Mouse (Mus musculus) limb, embryonic 14.5 days (tissue): ENCODE data around the gene Hdac9. TPM values are rescaled to one million over a fixed set of nuclear protein-coding genes. Genes with fewer than 3 reads are reported as not detected.

Experiments used
- ATAC-seq: fragments of 200-750 bp; cut with Nextera tagmentation; 2 replicates; pipeline ENCODE4 v1.8.0; 2017; ENCODE audit warnings: low read depth, moderate number of reproducible peaks, moderate TSS enrichment; ENCODE audit not compliant: low FRiP score
- DNase-seq: peaks from one replicate; pipeline ENCODE4 v3.0.0-alpha.2; 2015; ENCODE audit warnings: low spot score
- H3K27ac ChIP-seq: fragments of 300-500 bp; sonication (generic); replicated peaks from 2 replicates; pipeline ENCODE4 v1.5.1; 2014; ENCODE audit warnings: low read depth, mild to moderate bottlenecking, low read length, moderate library complexity, mixed read lengths
- H3K27me3 ChIP-seq: fragments of 300-500 bp; sonication (generic); 2 replicates; pipeline ENCODE4 v1.6.1; 2014; ENCODE audit warnings: low read length, mixed read lengths; ENCODE audit not compliant: control insufficient read depth, insufficient read depth
- H3K36me3 ChIP-seq: fragments of 300-500 bp; sonication (generic); 2 replicates; pipeline ENCODE4 v1.6.1; 2014; ENCODE audit warnings: mild to moderate bottlenecking, low read length, moderate library complexity, mixed read lengths; ENCODE audit not compliant: control insufficient read depth, insufficient read depth
- H3K4me1 ChIP-seq: fragments of 300-500 bp; sonication (generic); 2 replicates; pipeline ENCODE4 v1.6.1; 2014; ENCODE audit warnings: antibody characterized with exemption, low read length, mixed read lengths; ENCODE audit not compliant: control insufficient read depth, insufficient read depth
- H3K4me2 ChIP-seq: fragments of 300-500 bp; sonication (generic); replicated peaks from 2 replicates; pipeline ENCODE4 v1.6.1; 2014; ENCODE audit warnings: low read depth, mild to moderate bottlenecking, low read length, moderate library complexity; ENCODE audit not compliant: severe bottlenecking
- H3K4me3 ChIP-seq: fragments of 300-500 bp; sonication (generic); replicated peaks from 2 replicates; pipeline ENCODE4 v1.5.1; 2014; ENCODE audit warnings: low read length
- H3K9ac ChIP-seq: fragments of 300-500 bp; sonication (generic); 2 replicates; pipeline ENCODE4 v1.6.1; 2014; ENCODE audit warnings: mild to moderate bottlenecking, low read depth, low read length, moderate library complexity; ENCODE audit not compliant: severe bottlenecking
- H3K9me3 ChIP-seq: fragments of 300-500 bp; sonication (generic); 2 replicates; pipeline ENCODE4 v1.6.1; 2016; ENCODE audit warnings: low read length; ENCODE audit not compliant: control insufficient read depth
- POLR2A ChIP-seq: fragments of 200-500 bp; IDR thresholded peaks from 2 replicates; pipeline ENCODE4 v1.8.0; 2012; ENCODE audit warnings: inconsistent platforms, mild to moderate bottlenecking, moderate library complexity, borderline replicate concordance; ENCODE audit not compliant: insufficient read depth, insufficient read length; ENCODE audit errors: extremely low read depth
- WGBS: fragments of 180-500 bp; shearing (Covaris S2); extraction: QIAGEN DNeasy Blood & Tissue Kit; methylation state at CpG from one replicate; pipeline ENCODE4 v1.1.7; 2014; 5-methylcytosine and 5-hydroxymethylcytosine counted together
- polyA plus RNA-seq, 2 experiments: library from polyadenylated mRNA; depleted of rRNA in 1 of 2; stranded (reverse) in 1 of 2; unstranded in 1 of 2; fragments of >200 nt; fragmentation: Nextera tagmentation in 1 of 2; extraction: Ambion mirVana in 1 of 2; gene quantifications; 2 replicates each; pipeline versions ENCODE4 v1.2.1 to v1.2.3; 2012 to 2014

Hdac9 gene
- polyA plus RNA-seq, 2 experiments, result 7.8 to 9.7 TPM

GRCm38 (mm10) chr12:34906704-34907505 is 10.0 kb downstream of the Hdac9 start:
- H3K36me3 ChIP-seq, result no peaks in the 10 kb centered on the region
- H3K4me1 ChIP-seq, result no peaks in the 10 kb centered on the region
- H3K27ac ChIP-seq, result no peak overlapping the region
- ATAC-seq (peak; percentile 86), DNase-seq (peak; percentile 20)
- TF ChIP-seq POLR2A, result no peak
- H3K9ac ChIP-seq, result peak overlapping the region; percentile 67
- H3K9me3 ChIP-seq, result no peaks in the 10 kb centered on the region
- WGBS, result under 1% methylated on average over 36 of the region's 107 CpGs
- peak overlapping the region; percentile 92 for H3K4me2 ChIP-seq
- H3K27me3 ChIP-seq, result no peaks in the 10 kb centered on the region
- H3K4me3 ChIP-seq, result peak overlapping the region; percentile 69

- 0% methylated on average over 10 of the region's 10 CpGs for WGBS
- no peak overlapping the region for H3K27ac ChIP-seq
These were observed 10.6 kb downstream of the Hdac9 start for GRCm38 (mm10) chr12:34906376-34906703.

GRCm38 (mm10) chr12:34900241-34900640 is 16.7 kb downstream of the Hdac9 start:
- no peak for TF ChIP-seq POLR2A
- no peaks in the 10 kb centered on the region for H3K9me3 ChIP-seq
- ATAC-seq (no peak), DNase-seq (no peak)
- H3K9ac ChIP-seq, result no peak overlapping the region
- no peak overlapping the region for H3K27ac ChIP-seq
- H3K4me3 ChIP-seq, result no peak overlapping the region
- no peaks in the 10 kb centered on the region for H3K4me1 ChIP-seq
- no peak overlapping the region for H3K4me2 ChIP-seq
- no peaks in the 10 kb centered on the region for H3K27me3 ChIP-seq
- no peaks in the 10 kb centered on the region for H3K36me3 ChIP-seq
- 76% methylated on average over 8 of the region's 8 CpGs for WGBS

More at GRCm38 (mm10) chr12:34906376-34906703, 10.6 kb downstream of the Hdac9 start:
- DNase-seq, result no peak
- Histone ChIP-seq H3K4me2 (peak overlapping the region; percentile 92), H3K36me3 (no peaks in the 10 kb centered on the region), H3K27me3 (no peaks in the 10 kb centered on the region), H3K9me3 (no peaks in the 10 kb centered on the region), H3K4me1 (no peaks in the 10 kb centered on the region), H3K4me3 (peak overlapping the region; percentile 69), H3K9ac (peak overlapping the region; percentile 67)
- no peak for TF ChIP-seq POLR2A
- ATAC-seq, result no peak

- DNase-seq (no peak), ATAC-seq (no peak)
- Histone ChIP-seq H3K27me3 (no peaks in the 10 kb centered on the region), H3K4me3 (no peak overlapping the region), H3K9me3 (no peaks in the 10 kb centered on the region), H3K9ac (no peak overlapping the region), H3K4me1 (no peaks in the 10 kb centered on the region), H3K36me3 (no peaks in the 10 kb centered on the region), H3K27ac (no peak overlapping the region), H3K4me2 (no peak overlapping the region)
- TF ChIP-seq POLR2A, result no peak
- WGBS, result 72% methylated on average over 5 of the region's 5 CpGs
These were observed 22.0 kb downstream of the Hdac9 start for GRCm38 (mm10) chr12:34894867-34895266.

GRCm38 (mm10) chr12:34888694-34889093 is 28.2 kb downstream of the Hdac9 start:
- no peak overlapping the region for H3K9ac ChIP-seq
- 0 out of 2 replicates have a peak, but pooled peaks cover 2% of the 10 kb centered on the region for H3K9me3 ChIP-seq
- H3K4me1 ChIP-seq, result no peaks in the 10 kb centered on the region
- no peak overlapping the region for H3K27ac ChIP-seq
- TF ChIP-seq POLR2A, result no peak
- no peaks in the 10 kb centered on the region for H3K36me3 ChIP-seq
- 82% methylated on average over 4 of the region's 4 CpGs for WGBS
- DNase-seq (no peak), ATAC-seq (no peak)
- no peak overlapping the region for H3K4me2 ChIP-seq
- no peak overlapping the region for H3K4me3 ChIP-seq
- no peaks in the 10 kb centered on the region for H3K27me3 ChIP-seq
